ENCODE assay signal across 7 mouse cellular contexts in genomic region chr5:36958837-36959236, GRCm38 (mm10). TPM values are rescaled to one million over a fixed set of nuclear protein-coding genes. Genes with fewer than 3 reads are reported as not detected.
DNase-seq lines count a peak whose midpoint lies in the region; ATAC-seq and TF ChIP-seq lines count a peak whose summit lies in the region.

No protein-coding gene starts in this region.

- H3K4me3 ChIP-seq in G1E (ENCODE audit: low read depth, low read length): no peak overlapping the region

- H3K27me3 ChIP-seq in G1E (ENCODE audit: insufficient read depth, low read length): no peaks in the 10 kb centered on the region

- no peaks in the 10 kb centered on the region; the same call in 1 of the 2 replicates for H3K9me3 ChIP-seq in G1E (replicated peaks)

- peak; percentile 78 for DNase-seq in CD4-positive, CD25-positive, alpha-beta regulatory T cell, adult 2 months (ENCODE audit: low read depth, low spot score)
- DNase-seq in G1E (ENCODE audit: low spot score): no peak
- peak; percentile 90 to 94 for DNase-seq in cerebellum, postnatal 10 days
- peak; percentile 70 to 75 for DNase-seq in frontal cortex, postnatal 14 days (ENCODE audit: low spot score in 2 of 2)
- peak; percentile 58 to 82 for DNase-seq in kidney, postnatal 25 days
- peak; percentile 72 for DNase-seq in lung, postnatal 14 days
- DNase-seq in right cerebral cortex, adult 2 months (ENCODE audit: low spot score in 2 of 2): peak; percentile 83 to 88

- 0 out of 2 replicates have a peak, but pooled peaks have one; percentile 39 for TF ChIP-seq CTCF in G1E (IDR thresholded peaks at IDR 0.05; ENCODE audit: low read depth, low read length)

- no peak for ATAC-seq in G1E (ENCODE audit: extremely low read depth, insufficient number of reproducible peaks, low FRiP score, poor library complexity, severe bottlenecking)

- H3K4me1 ChIP-seq in G1E (ENCODE audit: insufficient read depth, low read depth, low read length): no peaks in the 10 kb centered on the region

- no peaks in the 10 kb centered on the region for H3K36me3 ChIP-seq in G1E (replicated peaks)

RNA-seq across cellular contexts. Expression of gene Wfs1, which starts 30.2 kb away (rescaled TPM):
- total RNA-seq in G1E (2014; fragmentation: Nextera tagmentation): not detected in 2 replicates
- 0.05 TPM in 1 of 2 replicates, not detected in the other for total RNA-seq in G1E (2017)
- polyA plus RNA-seq in G1E (2012): 0.02 TPM in 1 of 2 replicates, not detected in the other
